Mouse (Mus musculus): Measurements from ENCODE around the gene Cd3g. TPM values are rescaled to one million over a fixed set of nuclear protein-coding genes. Genes with fewer than 3 reads are reported as not detected.

Cd3g gene
- polyA plus RNA-seq, 1 experiment, result not detected

- peak; percentile 25; the same call in 1 of the 2 replicates for TF ChIP-seq POLR2A (IDR thresholded peaks at IDR 0.05; ENCODE audit: borderline replicate concordance, extremely low read depth, insufficient read depth, insufficient read length, poor library complexity, severe bottlenecking)
- TF ChIP-seq CTCF (IDR thresholded peaks at IDR 0.05; ENCODE audit: borderline replicate concordance, extremely low read depth, insufficient read depth, insufficient read length), result no peak
- peak; percentile 100 for DNase-seq (ENCODE audit: low read depth)
Measured at GRCm38 (mm10) chr9:44965126-44965832, 15.0 kb downstream of the Cd3g start, which contains the start of gene Ube4a. TSS of gene Ube4a (minus strand) at chr9:44965600.

DNA sequence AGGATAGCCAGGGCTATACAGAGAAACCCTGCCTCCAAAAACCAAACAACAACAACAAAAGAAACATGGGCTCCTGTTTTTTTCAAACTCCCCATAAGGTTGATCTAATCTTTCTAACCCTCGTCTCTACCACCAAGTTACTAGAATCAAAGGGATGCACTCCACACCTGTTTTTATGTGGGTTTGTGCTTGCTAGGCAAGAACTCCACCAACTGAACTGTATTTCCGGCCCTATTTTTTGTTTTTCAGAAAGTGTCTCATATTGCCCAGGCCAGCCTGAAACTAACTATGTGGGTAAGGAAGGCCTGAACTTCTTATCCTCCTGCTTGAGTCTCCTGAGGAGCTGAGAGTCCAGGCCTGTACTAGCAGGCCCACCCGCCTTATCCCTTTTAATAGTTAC lies 25.8 kb downstream of the Cd3g start:
- no peak for TF ChIP-seq POLR2A (IDR thresholded peaks at IDR 0.05; ENCODE audit: borderline replicate concordance, extremely low read depth, insufficient read depth, insufficient read length, poor library complexity, severe bottlenecking)
- no peak for TF ChIP-seq CTCF (IDR thresholded peaks at IDR 0.05; ENCODE audit: borderline replicate concordance, extremely low read depth, insufficient read depth, insufficient read length)
- DNase-seq (ENCODE audit: low read depth), result no peak

- TF ChIP-seq POLR2A (IDR thresholded peaks at IDR 0.05; ENCODE audit: borderline replicate concordance, extremely low read depth, insufficient read depth, insufficient read length, poor library complexity, severe bottlenecking) (no peak), CTCF (IDR thresholded peaks at IDR 0.05; ENCODE audit: borderline replicate concordance, extremely low read depth, insufficient read depth, insufficient read length) (no peak)
- no peak for DNase-seq (ENCODE audit: low read depth)
Measured at GRCm38 (mm10) chr9:44947836-44948235, 32.4 kb downstream of the Cd3g start.

DNA sequence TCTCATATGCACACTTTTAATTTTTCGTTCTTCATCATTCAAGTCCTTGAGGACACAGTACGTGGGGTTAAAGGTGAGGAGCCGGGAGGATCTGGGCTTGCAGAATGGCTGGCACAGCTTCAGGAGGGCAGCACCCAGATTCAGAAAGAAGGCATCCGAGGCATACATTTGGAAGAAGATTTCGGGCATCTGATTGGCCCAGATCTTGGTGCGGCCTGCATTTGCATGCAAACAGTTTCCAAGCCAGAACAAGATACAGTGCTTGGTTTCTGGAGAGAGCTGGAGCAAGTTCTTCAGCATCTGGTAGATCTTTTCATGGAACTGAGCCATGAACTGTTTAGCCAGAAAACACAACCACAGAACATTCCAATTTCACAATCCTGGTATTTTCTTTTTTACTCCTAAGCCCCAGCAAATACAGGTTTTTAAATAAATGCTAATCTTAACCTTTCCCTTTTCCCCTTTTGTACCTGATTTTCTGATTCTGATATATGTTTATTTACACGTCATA lies 34.0 kb downstream of the Cd3g start:
- TF ChIP-seq POLR2A (IDR thresholded peaks at IDR 0.05; ENCODE audit: borderline replicate concordance, extremely low read depth, insufficient read depth, insufficient read length, poor library complexity, severe bottlenecking) (no peak), CTCF (IDR thresholded peaks at IDR 0.05; ENCODE audit: borderline replicate concordance, extremely low read depth, insufficient read depth, insufficient read length) (no peak)
- DNase-seq (ENCODE audit: low read depth), result no peak

GRCm38 (mm10) chr9:44942421-44942820 lies 37.8 kb downstream of the Cd3g start:
- TF ChIP-seq CTCF (IDR thresholded peaks at IDR 0.05; ENCODE audit: borderline replicate concordance, extremely low read depth, insufficient read depth, insufficient read length) (no peak), POLR2A (IDR thresholded peaks at IDR 0.05; ENCODE audit: borderline replicate concordance, extremely low read depth, insufficient read depth, insufficient read length, poor library complexity, severe bottlenecking) (no peak)
- no peak for DNase-seq (ENCODE audit: low read depth)

GRCm38 (mm10) chr9:44941756-44942155 lies 38.5 kb downstream of the Cd3g start:
- DNase-seq (ENCODE audit: low read depth), result no peak
- TF ChIP-seq POLR2A (IDR thresholded peaks at IDR 0.05; ENCODE audit: borderline replicate concordance, extremely low read depth, insufficient read depth, insufficient read length, poor library complexity, severe bottlenecking) (no peak), CTCF (IDR thresholded peaks at IDR 0.05; ENCODE audit: borderline replicate concordance, extremely low read depth, insufficient read depth, insufficient read length) (no peak)

DNA sequence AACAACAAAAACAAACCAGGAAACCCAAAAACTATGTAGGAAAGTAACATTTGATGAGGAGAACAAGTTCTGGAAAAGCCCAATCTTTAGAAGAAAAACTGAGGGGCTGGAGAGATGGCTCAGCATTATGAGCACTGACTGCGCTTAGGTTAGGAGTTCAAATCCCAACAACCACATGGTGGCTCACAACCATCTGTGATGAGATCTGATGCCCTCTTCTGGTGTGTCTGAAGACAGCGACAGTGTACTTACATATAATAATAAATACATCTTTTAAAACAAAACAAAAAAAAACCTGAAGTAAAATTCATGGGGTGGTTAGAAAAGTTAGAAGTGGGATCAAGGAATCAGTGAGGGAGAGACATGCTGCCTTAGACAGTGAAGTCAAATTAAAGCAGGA lies 58.7 kb downstream of the Cd3g start:
- no peak for DNase-seq (ENCODE audit: low read depth)
- TF ChIP-seq POLR2A (IDR thresholded peaks at IDR 0.05; ENCODE audit: borderline replicate concordance, extremely low read depth, insufficient read depth, insufficient read length, poor library complexity, severe bottlenecking), result no peak
- TF ChIP-seq CTCF (IDR thresholded peaks at IDR 0.05; ENCODE audit: borderline replicate concordance, extremely low read depth, insufficient read depth, insufficient read length), result no peak

DNA sequence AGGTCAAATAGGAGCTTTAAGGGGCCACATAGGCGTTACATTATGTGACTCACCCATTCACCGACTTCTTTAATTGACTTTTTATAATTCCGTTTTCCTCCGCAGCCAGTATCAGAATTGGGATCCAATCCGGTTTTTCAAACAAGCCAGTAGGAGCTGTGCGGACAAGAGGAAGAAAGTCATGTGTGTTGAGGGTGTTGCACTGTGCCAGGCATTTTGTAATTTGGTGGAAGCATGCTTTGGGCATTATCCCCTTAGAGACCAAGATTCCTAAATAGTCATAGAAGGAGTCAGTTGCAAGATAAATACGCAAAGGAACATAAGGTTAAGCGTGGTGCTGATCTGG lies 59.1 kb downstream of the Cd3g start:
- no peak for TF ChIP-seq POLR2A (IDR thresholded peaks at IDR 0.05; ENCODE audit: borderline replicate concordance, extremely low read depth, insufficient read depth, insufficient read length, poor library complexity, severe bottlenecking)
- no peak for DNase-seq (ENCODE audit: low read depth)

DNA sequence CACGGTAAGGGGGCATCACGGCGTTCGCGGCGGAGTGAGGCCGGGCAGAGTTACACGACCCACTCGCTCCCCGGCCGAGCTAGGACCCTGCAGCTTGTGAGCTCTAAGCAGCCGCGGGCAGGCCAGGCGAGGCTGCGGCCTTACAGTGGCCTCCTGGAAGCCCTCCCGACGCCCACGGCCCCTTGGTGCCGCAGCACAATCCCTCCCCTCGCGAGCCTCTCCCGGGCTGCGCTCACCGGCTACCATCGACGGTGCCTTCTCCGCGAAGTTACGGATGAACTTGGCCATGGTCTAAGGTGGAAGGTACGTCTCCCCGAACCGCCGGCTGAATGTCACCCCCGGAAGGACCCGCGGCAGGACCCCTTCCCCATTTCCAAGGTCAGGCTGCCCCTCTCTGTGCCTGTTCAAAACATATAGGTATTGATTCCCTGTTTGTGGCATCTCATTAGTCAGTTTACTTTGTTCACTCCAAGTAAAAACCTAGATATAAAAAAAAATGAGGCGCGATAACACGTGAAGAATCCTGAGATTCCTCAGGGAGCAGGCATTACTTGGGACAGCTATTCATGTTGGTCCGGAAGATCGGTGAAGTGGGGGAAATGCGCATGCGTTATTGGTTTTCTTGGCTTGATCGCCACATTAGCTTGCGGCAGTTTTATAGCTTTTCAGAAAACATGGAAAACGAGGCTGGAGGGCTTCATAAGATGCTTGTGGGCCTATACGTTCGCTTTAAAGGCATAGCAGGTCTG lies 59.7 kb downstream of the Cd3g start, which contains the start of gene Atp5l:
TSS of gene Atp5l (minus strand) at position 369 of the 749 bp plus-strand sequence.
- TF ChIP-seq POLR2A (IDR thresholded peaks at IDR 0.05; ENCODE audit: borderline replicate concordance, extremely low read depth, insufficient read depth, insufficient read length, poor library complexity, severe bottlenecking) (no peak), CTCF (IDR thresholded peaks at IDR 0.05; ENCODE audit: borderline replicate concordance, extremely low read depth, insufficient read depth, insufficient read length) (no peak)

GRCm38 (mm10) chr9:44919606-44920005 lies 60.6 kb downstream of the Cd3g start:
- no peak for DNase-seq (ENCODE audit: low read depth)
- no peak for TF ChIP-seq CTCF (IDR thresholded peaks at IDR 0.05; ENCODE audit: borderline replicate concordance, extremely low read depth, insufficient read depth, insufficient read length)
- no peak for TF ChIP-seq POLR2A (IDR thresholded peaks at IDR 0.05; ENCODE audit: borderline replicate concordance, extremely low read depth, insufficient read depth, insufficient read length, poor library complexity, severe bottlenecking)

More for the DNA sequence above, 59.7 kb downstream of the Cd3g start, which contains the start of gene Atp5l:
- DNase-seq (ENCODE audit: low read depth), result peak; percentile 99

Other genes with a start within 250 kb of the Cd3g start
- gene Phldb1, start 245.2 kb downstream of the Cd3g start, polyA plus RNA-seq (2012; rRNA removed), result 151 and 169 TPM in 2 replicates
- 57.1 and 76.9 TPM in 2 replicates for gene Arcn1, start 212.6 kb downstream of the Cd3g start, polyA plus RNA-seq (2012; rRNA removed)
- gene Ift46, start 212.5 kb downstream of the Cd3g start, polyA plus RNA-seq (2012; rRNA removed), result 132 and 147 TPM in 2 replicates
- gene Tmem25, start 181.1 kb downstream of the Cd3g start, polyA plus RNA-seq (2012; rRNA removed), result 19.6 and 28.1 TPM in 2 replicates
- 1.1 and 1.2 TPM in 2 replicates for gene Ttc36, start 177.4 kb downstream of the Cd3g start, polyA plus RNA-seq (2012; rRNA removed)
- gene Kmt2a, start 99.1 kb downstream of the Cd3g start, polyA plus RNA-seq (2012; rRNA removed), result 25.6 and 41.4 TPM in 2 replicates
- gene Atp5l, start 59.7 kb downstream of the Cd3g start, polyA plus RNA-seq (2012; rRNA removed), result 610 and 841 TPM in 2 replicates
- gene Ube4a, start 14.8 kb downstream of the Cd3g start, polyA plus RNA-seq (2012; rRNA removed), result 24.0 and 42.3 TPM in 2 replicates
- not detected in 2 replicates for gene Cd3d, start 1.4 kb upstream of the Cd3g start, polyA plus RNA-seq (2012; rRNA removed)
- gene Cd3e, start 29.2 kb upstream of the Cd3g start, polyA plus RNA-seq (2012; rRNA removed), result not detected in 2 replicates
- gene Mpzl2, start 59.4 kb upstream of the Cd3g start, polyA plus RNA-seq (2012; rRNA removed), result 1.6 and 1.7 TPM in 2 replicates
- gene Mpzl3, start 74.8 kb upstream of the Cd3g start, polyA plus RNA-seq (2012; rRNA removed), result 0.86 and 1.7 TPM in 2 replicates
- gene Jaml, start 98.8 kb upstream of the Cd3g start, polyA plus RNA-seq (2012; rRNA removed), result 0.09 and 0.10 TPM in 2 replicates
- gene Scn2b, start 137.4 kb upstream of the Cd3g start, polyA plus RNA-seq (2012; rRNA removed), result 7.1 and 8.9 TPM in 2 replicates
- 0.16 and 0.23 TPM in 2 replicates for gene Scn4b, start 158.0 kb upstream of the Cd3g start, polyA plus RNA-seq (2012; rRNA removed)
- gene BC049352, start 201.6 kb upstream of the Cd3g start, polyA plus RNA-seq (2012; rRNA removed), result 0.10 TPM in 1 of 2 replicates, not detected in the other
- 0.16 TPM in 1 of 2 replicates, not detected in the other for gene Tmprss4, start 223.7 kb upstream of the Cd3g start, polyA plus RNA-seq (2012; rRNA removed)